Mouse (Mus musculus) adrenal gland, postnatal 36 days (tissue): ENCODE measurements around the gene Apol10b. TPM values are rescaled to one million over a fixed set of nuclear protein-coding genes. Genes with fewer than 3 reads are reported as not detected.
"Not testable (repeated sequence)": the region's sequence is repeated elsewhere in the genome, so short reads cannot be mapped to it uniquely, and the experiment has no call there.

Experiments used
- DNase-seq, 2 experiments: peaks; one replicate each; pipeline ENCODE4 v3.0.0; 2021; ENCODE audit warnings: mixed read lengths in 1 of 2
- long read RNA-seq, 2 experiments: library from polyadenylated mRNA; stranded (forward); transcript quantifications; one replicate each; pipeline ENCODE4 v2.0.0; 2021; ENCODE audit warnings: borderline sequencing depth in 2 of 2
- total RNA-seq, 2 experiments: library from RNA; stranded (reverse); gene quantifications; 2 replicates each; pipeline ENCODE4 v1.2.3; 2021

The Apol10b gene
- total RNA-seq = under 1 TPM; 0.20 to 0.26 TPM
- long read RNA-seq, experiment 1 = 0 reads
- long read RNA-seq, experiment 2 = 0 reads

- DNase-seq = no peak
Observed at GRCm38 (mm10) chr15:77595961-77596360, at the start of gene Apol10b. Apol10b (minus strand) TSS chr15:77596125.

- DNase-seq = not testable (repeated sequence)
Observed at GRCm38 (mm10) chr15:77643176-77643575, 47.3 kb upstream of the Apol10b start, which contains the start of gene Apol11b. Apol11b (minus strand) TSS chr15:77643286.

GRCm38 (mm10) chr15:77629822-77630221, 33.9 kb upstream of the Apol10b start:
- not testable (repeated sequence) for DNase-seq

- not testable (repeated sequence) for DNase-seq
Observed at GRCm38 (mm10) chr15:77628647-77629046, 32.7 kb upstream of the Apol10b start.

GRCm38 (mm10) chr15:77626471-77626870, 30.5 kb upstream of the Apol10b start:
- DNase-seq = not testable (repeated sequence)

GRCm38 (mm10) chr15:77624710-77625109, 28.8 kb upstream of the Apol10b start:
- DNase-seq = no peak

GRCm38 (mm10) chr15:77606069-77606468, 10.1 kb upstream of the Apol10b start:
- DNase-seq = no peak

GRCm38 (mm10) chr15:77598958-77599357, 3.0 kb upstream of the Apol10b start, which contains the start of gene Gm36245:
Gm36245 (plus strand) TSS chr15:77599258.
- no peak for DNase-seq

GRCm38 (mm10) chr15:77598429-77598828, 2.5 kb upstream of the Apol10b start:
- DNase-seq = peak; percentile 3 to 24

GRCm38 (mm10) chr15:77593557-77593956, 2.4 kb downstream of the Apol10b start:
- no peak for DNase-seq

- DNase-seq = no peak
Observed at GRCm38 (mm10) chr15:77590881-77591280, 5.0 kb downstream of the Apol10b start.

GRCm38 (mm10) chr15:77588981-77589380, 6.9 kb downstream of the Apol10b start:
- DNase-seq = no peak

GRCm38 (mm10) chr15:77587026-77587425, 8.9 kb downstream of the Apol10b start:
- DNase-seq = peak; percentile 36 to 37

GRCm38 (mm10) chr15:77581681-77582080, 14.2 kb downstream of the Apol10b start:
- DNase-seq = peak; percentile 12 to 27

- DNase-seq = no peak
Observed at GRCm38 (mm10) chr15:77579311-77579710, 16.6 kb downstream of the Apol10b start.

GRCm38 (mm10) chr15:77578801-77579200, 17.1 kb downstream of the Apol10b start:
- DNase-seq = no peak

- no peak for DNase-seq
Observed at GRCm38 (mm10) chr15:77563219-77563618, 32.7 kb downstream of the Apol10b start.

- no peak for DNase-seq
Observed at GRCm38 (mm10) chr15:77561792-77562191, 34.1 kb downstream of the Apol10b start, which contains the start of gene 1700025B11Rik. 1700025B11Rik (minus strand) TSS chr15:77561892.

- not testable (repeated sequence) for DNase-seq
Observed at GRCm38 (mm10) chr15:77539221-77539620, 56.7 kb downstream of the Apol10b start.

Other genes starting within 250 kb of the Apol10b start
- not detected for gene Apol7a, start 197.0 kb downstream of the Apol10b start, total RNA-seq
- gene Apol9a, start 185.0 kb downstream of the Apol10b start, total RNA-seq = 1 to 10 TPM; 1.7 to 2.0 TPM
- gene Apol7b, start 148.6 kb downstream of the Apol10b start, total RNA-seq = not detected
- under 1 TPM in 1 of 2 experiments, not detected in 1; 0.10 TPM for gene Apol10a, start 119.1 kb downstream of the Apol10b start, total RNA-seq
- not detected for gene Apol11a, start 87.9 kb downstream of the Apol10b start, total RNA-seq
- not detected for gene Apol7c, start 62.8 kb downstream of the Apol10b start, total RNA-seq
- gene 1700025B11Rik, start 34.2 kb downstream of the Apol10b start, total RNA-seq = not detected
- not detected for gene Gm36245, start 3.1 kb upstream of the Apol10b start, total RNA-seq
- under 1 TPM; 0.33 to 0.83 TPM for gene Apol11b, start 47.2 kb upstream of the Apol10b start, total RNA-seq
- not detected for gene Apol7e, start 102.7 kb upstream of the Apol10b start, total RNA-seq
- 1 to 10 TPM; 1.1 to 1.2 TPM for gene Apol9b, start 132.9 kb upstream of the Apol10b start, total RNA-seq
- gene Apol8, start 160.9 kb upstream of the Apol10b start, total RNA-seq = not detected
- 100 to 1,000 TPM; 309 to 387 TPM for gene Myh9, start 246.1 kb upstream of the Apol10b start, total RNA-seq